Mouse (Mus musculus) neural tube, embryonic 14.5 days (tissue): Measurements from ENCODE around the gene Dtx3l. TPM values are rescaled to one million over a fixed set of nuclear protein-coding genes. Genes with fewer than 3 reads are reported as not detected.

ENCODE experiments used
- polyA plus RNA-seq: library from polyadenylated mRNA; unstranded; fragments of >200 nt; fragmentation: Nextera tagmentation; extraction: Ambion mirVana; gene quantifications from 2 replicates; pipeline ENCODE4 v1.2.1, GENCODE M21; 2014

Dtx3l gene
- polyA plus RNA-seq, 1 experiment from 2014 or later = 0.95 TPM

Other genes starting within 250 kb of the Dtx3l start
- 45.9 and 49.6 TPM in 2 replicates for gene Dirc2, start 169.8 kb downstream of the Dtx3l start, polyA plus RNA-seq
- gene Hspbap1, start 168.8 kb downstream of the Dtx3l start, polyA plus RNA-seq = 14.0 and 16.6 TPM in 2 replicates
- gene Parp14, start 67.6 kb downstream of the Dtx3l start, polyA plus RNA-seq = 0.13 and 0.59 TPM in 2 replicates
- 0.78 and 2.1 TPM in 2 replicates for gene Parp9, start 681 bp downstream of the Dtx3l start, polyA plus RNA-seq
- gene Kpna1, start 39.6 kb upstream of the Dtx3l start, polyA plus RNA-seq = 89.3 and 101 TPM in 2 replicates
- gene Wdr5b, start 102.0 kb upstream of the Dtx3l start, polyA plus RNA-seq = 15.1 and 15.6 TPM in 2 replicates
- gene Fam162a, start 132.4 kb upstream of the Dtx3l start, polyA plus RNA-seq = 125 and 139 TPM in 2 replicates
- gene Ccdc58, start 132.5 kb upstream of the Dtx3l start, polyA plus RNA-seq = 28.5 and 29.4 TPM in 2 replicates
- gene Csta1, start 192.1 kb upstream of the Dtx3l start, polyA plus RNA-seq = 0.19 TPM in 1 of 2 replicates, not detected in the other
- not detected in 2 replicates for gene Stfa2l1, start 217.7 kb upstream of the Dtx3l start, polyA plus RNA-seq
- gene Gm5483, start 245.1 kb upstream of the Dtx3l start, polyA plus RNA-seq = 1.8 TPM in 1 of 2 replicates, not detected in the other